ENCODE assay signal across 9 mouse cellular contexts in genomic region chr3:138858649-138859048, GRCm38 (mm10).
A peak's percentile ranks its signal among the peaks of the same experiment; 100 is the strongest.
DNase-seq lines count a peak whose midpoint lies in the region; ATAC-seq lines count a peak whose summit lies in the region.
"Had no signal": no experiment of that assay in that cellular context is flagged by ENCODE, and none has a peak within 500 bp of the region (broad histone marks: within the 10 kb centered on the region; RNA-seq: fewer than 3 reads in every experiment).

No protein-coding gene starts in this region.

- no peak overlapping the region for H3K9ac ChIP-seq in intestine, embryonic 15.5 days
- no peak overlapping the region for H3K9ac ChIP-seq in intestine, embryonic 16.5 days (ENCODE audit: low read depth, low read length)
- 0 out of 2 replicates have a peak overlapping the region, but pooled peaks have one; percentile 9 for H3K9ac ChIP-seq in embryonic facial prominence, embryonic 15.5 days
- no peak overlapping the region for H3K9ac ChIP-seq in limb, embryonic 15.5 days

- no peak for DNase-seq in embryonic facial prominence, embryonic 10.5 days (ENCODE audit: low spot score)
- DNase-seq in urinary bladder, postnatal 14 days (ENCODE audit: low spot score), result no peak
- DNase-seq in cerebellum, postnatal 4 days (ENCODE audit: low spot score in 2 of 2), result no peak
- DNase-seq in urinary bladder, postnatal 10 days (ENCODE audit: low spot score), result no peak
- DNase-seq: kidney, adult 18-20 months had no signal

- H3K4me1 ChIP-seq in intestine, embryonic 15.5 days (replicated peaks), result peaks cover 13% of the 10 kb centered on the region
- peaks cover 18% of the 10 kb centered on the region for H3K4me1 ChIP-seq in intestine, embryonic 16.5 days (ENCODE audit: control insufficient read depth, insufficient read depth, low read length)
- H3K4me1 ChIP-seq in embryonic facial prominence, embryonic 10.5 days, result peaks cover 75% of the 10 kb centered on the region
- peaks cover 80% of the 10 kb centered on the region for H3K4me1 ChIP-seq in embryonic facial prominence, embryonic 15.5 days
- peaks cover 71% of the 10 kb centered on the region for H3K4me1 ChIP-seq in limb, embryonic 15.5 days

- no peaks in the 10 kb centered on the region for H3K27me3 ChIP-seq in intestine, embryonic 15.5 days (replicated peaks)
- H3K27me3 ChIP-seq in intestine, embryonic 16.5 days (replicated peaks; ENCODE audit: control insufficient read depth, insufficient read depth, low read length), result no peaks in the 10 kb centered on the region
- no peaks in the 10 kb centered on the region for H3K27me3 ChIP-seq in embryonic facial prominence, embryonic 10.5 days (replicated peaks; ENCODE audit: low read depth, poor library complexity, severe bottlenecking)
- no peaks in the 10 kb centered on the region for H3K27me3 ChIP-seq in embryonic facial prominence, embryonic 15.5 days
- no peaks in the 10 kb centered on the region for H3K27me3 ChIP-seq in limb, embryonic 15.5 days

- H3K4me2 ChIP-seq in intestine, embryonic 15.5 days (replicated peaks), result no peak overlapping the region
- no peak overlapping the region for H3K4me2 ChIP-seq in intestine, embryonic 16.5 days (ENCODE audit: low read depth, low read length)
- no peak overlapping the region for H3K4me2 ChIP-seq in embryonic facial prominence, embryonic 15.5 days (replicated peaks)
- H3K4me2 ChIP-seq in limb, embryonic 15.5 days, result no peak overlapping the region

- H3K4me3 ChIP-seq in intestine, embryonic 15.5 days (replicated peaks), result no peak overlapping the region
- no peak overlapping the region for H3K4me3 ChIP-seq in intestine, embryonic 16.5 days (ENCODE audit: low read length)
- no peak overlapping the region for H3K4me3 ChIP-seq in embryonic facial prominence, embryonic 10.5 days
- no peak overlapping the region for H3K4me3 ChIP-seq in embryonic facial prominence, embryonic 15.5 days (replicated peaks)
- no peak overlapping the region for H3K4me3 ChIP-seq in limb, embryonic 15.5 days

- 69% methylated on average over 6 of the region's 6 CpGs for WGBS in intestine, embryonic 15.5 days
- WGBS in intestine, embryonic 16.5 days, result 72% methylated on average over 6 of the region's 6 CpGs
- WGBS in embryonic facial prominence, embryonic 10.5 days, result 86% methylated on average over 6 of the region's 6 CpGs
- WGBS in embryonic facial prominence, embryonic 15.5 days, result 80% methylated on average over 6 of the region's 6 CpGs
- WGBS in limb, embryonic 15.5 days, result 67% methylated on average over 6 of the region's 6 CpGs

- ATAC-seq in intestine, embryonic 15.5 days, result no peak
- ATAC-seq in intestine, embryonic 16.5 days, result no peak
- no peak for ATAC-seq in embryonic facial prominence, embryonic 15.5 days (ENCODE audit: insufficient number of reproducible peaks, low FRiP score, low TSS enrichment, low read depth)
- ATAC-seq in limb, embryonic 15.5 days (ENCODE audit: insufficient number of reproducible peaks, low FRiP score, low TSS enrichment, low read depth), result no peak

- H3K36me3 ChIP-seq in intestine, embryonic 15.5 days, result no peaks in the 10 kb centered on the region
- H3K36me3 ChIP-seq in intestine, embryonic 16.5 days (ENCODE audit: control insufficient read depth, insufficient read depth, low read length), result no peaks in the 10 kb centered on the region
- H3K36me3 ChIP-seq in embryonic facial prominence, embryonic 10.5 days (replicated peaks), result no peaks in the 10 kb centered on the region
- H3K36me3 ChIP-seq in embryonic facial prominence, embryonic 15.5 days, result no peaks in the 10 kb centered on the region
- no peaks in the 10 kb centered on the region for H3K36me3 ChIP-seq in limb, embryonic 15.5 days

- H3K27ac ChIP-seq in intestine, embryonic 15.5 days, result peak overlapping the region; percentile 28; the same call in 1 of the 2 replicates
- no peak overlapping the region; the same call in 1 of the 2 replicates for H3K27ac ChIP-seq in intestine, embryonic 16.5 days (ENCODE audit: low read length)
- H3K27ac ChIP-seq in embryonic facial prominence, embryonic 10.5 days (replicated peaks), result peak overlapping the region; percentile 86
- peak overlapping the region; percentile 87 for H3K27ac ChIP-seq in embryonic facial prominence, embryonic 15.5 days (replicated peaks)
- H3K27ac ChIP-seq in limb, embryonic 15.5 days, result peak overlapping the region; percentile 89; the same call in 1 of the 2 replicates

- no peaks in the 10 kb centered on the region for H3K9me3 ChIP-seq in intestine, embryonic 15.5 days
- no peaks in the 10 kb centered on the region for H3K9me3 ChIP-seq in intestine, embryonic 16.5 days (ENCODE audit: control insufficient read depth, low read length)
- no peaks in the 10 kb centered on the region for H3K9me3 ChIP-seq in embryonic facial prominence, embryonic 10.5 days
- H3K9me3 ChIP-seq in embryonic facial prominence, embryonic 15.5 days (replicated peaks), result no peaks in the 10 kb centered on the region
- H3K9me3 ChIP-seq in limb, embryonic 15.5 days, result no peaks in the 10 kb centered on the region
